Mouse (Mus musculus) activated CD4-positive, CD25-positive, alpha-beta regulatory T cell (primary cell): ENCODE measurements around the gene Olfr747. TPM values are rescaled to one million over a fixed set of nuclear protein-coding genes. Genes with fewer than 3 reads are reported as not detected.

Source experiments
- polyA plus RNA-seq, 2 experiments: library from polyadenylated mRNA; unstranded; fragments of 100-300 nt; shearing (Covaris generic); gene quantifications; one replicate each; pipeline ENCODE4 v1.2.1; 2017

Olfr747 gene
- not detected for polyA plus RNA-seq

DNA sequence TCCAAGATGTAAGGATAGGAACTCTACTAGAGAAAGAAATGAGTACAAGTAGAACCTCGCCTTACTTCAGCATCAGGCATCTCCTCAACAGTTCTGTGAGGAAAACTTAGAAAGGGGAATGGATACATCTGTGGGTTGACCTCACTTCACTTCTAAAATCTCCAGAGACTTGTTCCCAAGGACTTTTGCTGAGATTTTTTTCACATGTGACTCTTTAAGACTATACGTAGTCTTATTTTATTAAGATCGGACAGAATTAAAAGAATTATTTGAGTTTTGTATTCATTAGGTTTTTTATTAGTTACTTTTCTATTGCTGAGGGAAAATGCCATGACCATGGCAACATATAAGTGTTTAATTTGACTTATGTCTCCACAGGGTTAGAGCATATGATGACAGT lies at the start of gene Olfr747:
TSS of gene Olfr747 (minus strand) at position 101 of the 400 bp plus-strand sequence.

DNA sequence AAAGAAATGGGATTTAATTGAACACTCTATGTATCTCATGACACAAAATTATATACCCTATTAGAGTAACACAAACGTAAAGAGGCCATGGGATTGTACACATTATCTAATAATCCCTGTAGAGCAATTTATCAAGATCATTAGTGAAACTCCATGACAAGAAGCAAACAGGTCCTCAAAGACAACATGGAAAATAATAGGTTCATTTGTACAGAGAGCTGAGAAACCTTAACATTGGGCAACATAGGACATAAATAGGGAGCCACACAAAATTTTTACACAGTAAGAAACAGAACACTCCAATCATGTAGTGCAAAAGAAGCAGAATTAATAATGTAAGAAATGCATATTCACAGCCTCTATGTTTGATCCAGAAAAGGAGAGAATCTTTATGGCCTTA lies 14.1 kb upstream of the Olfr747 start, which contains the start of gene Olfr748:
TSS of gene Olfr748 (plus strand) at position 301 of the 400 bp plus-strand sequence.

GRCm38 (mm10) chr14:50646783-50647182 lies 46.2 kb downstream of the Olfr747 start, which contains the start of gene Olfr746:
Gene Olfr746, plus strand, starts transcription at chr14:50647083.

GRCm38 (mm10) chr14:50639088-50639487 lies 53.9 kb downstream of the Olfr747 start, which contains the start of gene Olfr745:
Gene Olfr745, plus strand, starts transcription at chr14:50639388.

Other genes with a start within 250 kb of the Olfr747 start
- gene Olfr740, start 247.7 kb downstream of the Olfr747 start, polyA plus RNA-seq: not detected
- under 1 TPM in 1 of 2 experiments, not detected in 1; 0.20 TPM for gene Olfr741, start 220.5 kb downstream of the Olfr747 start, polyA plus RNA-seq
- under 1 TPM in 1 of 2 experiments, not detected in 1; 0.16 TPM for gene Olfr742, start 189.6 kb downstream of the Olfr747 start, polyA plus RNA-seq
- not detected for gene Olfr743, start 171.4 kb downstream of the Olfr747 start, polyA plus RNA-seq
- not detected for gene Olfr744, start 78.3 kb downstream of the Olfr747 start, polyA plus RNA-seq
- gene Olfr745, start 53.8 kb downstream of the Olfr747 start, polyA plus RNA-seq: not detected
- not detected for gene Olfr746, start 46.1 kb downstream of the Olfr747 start, polyA plus RNA-seq
- gene Olfr748, start 14.2 kb upstream of the Olfr747 start, polyA plus RNA-seq: under 1 TPM in 1 of 2 experiments, not detected in 1; 0.36 TPM
- not detected for gene Olfr749, start 51.9 kb upstream of the Olfr747 start, polyA plus RNA-seq
- 100 to 1,000 TPM; 103 to 104 TPM for gene Ttc5, start 92.3 kb upstream of the Olfr747 start, polyA plus RNA-seq
- not detected for gene Ccnb1ip1, start 114.5 kb upstream of the Olfr747 start, polyA plus RNA-seq
- 10 to 100 TPM; 59.8 to 62.3 TPM for gene Parp2, start 114.6 kb upstream of the Olfr747 start, polyA plus RNA-seq
- 10 to 100 TPM; 19.2 to 24.1 TPM for gene Tep1, start 177.4 kb upstream of the Olfr747 start, polyA plus RNA-seq
- under 1 TPM; 0.02 to 0.21 TPM for gene Klhl33, start 204.3 kb upstream of the Olfr747 start, polyA plus RNA-seq
- 10 to 100 TPM; 84.6 to 90.7 TPM for gene Osgep, start 231.7 kb upstream of the Olfr747 start, polyA plus RNA-seq
- gene Apex1, start 231.8 kb upstream of the Olfr747 start, polyA plus RNA-seq: 10 to 100 TPM; 41.2 to 87.4 TPM
- gene Pip4p1, start 237.7 kb upstream of the Olfr747 start, polyA plus RNA-seq: 10 to 100 TPM; 60.2 to 68.1 TPM
- gene Pnp, start 237.9 kb upstream of the Olfr747 start, polyA plus RNA-seq: 10 to 100 TPM; 50.8 to 76.6 TPM